Mouse (Mus musculus): Measurements from ENCODE around the gene Gm13420.

The Gm13420 gene

DNA sequence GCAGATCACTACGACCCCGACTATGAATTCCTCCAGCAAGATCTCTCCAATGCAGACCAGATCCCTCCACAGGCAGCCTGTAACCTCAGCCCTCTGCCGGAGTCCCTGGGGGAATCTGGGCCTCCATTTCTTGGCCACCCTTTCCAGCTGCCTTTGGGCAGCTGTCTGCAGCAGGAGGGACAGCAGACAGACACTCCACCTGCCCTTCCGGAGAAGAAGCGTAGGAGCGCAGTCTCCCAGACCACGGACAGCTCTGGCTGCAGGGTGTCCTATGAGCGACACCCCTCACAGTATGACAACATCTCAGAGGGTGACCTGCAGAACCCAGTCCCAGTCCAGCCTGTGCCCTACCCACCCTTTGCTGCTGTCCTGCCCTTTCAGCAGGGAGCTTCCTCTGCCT, 49.3 kb downstream of the Gm13420 start:
- no peak for DNase-seq (ENCODE audit: low read depth, low spot score)

DNA sequence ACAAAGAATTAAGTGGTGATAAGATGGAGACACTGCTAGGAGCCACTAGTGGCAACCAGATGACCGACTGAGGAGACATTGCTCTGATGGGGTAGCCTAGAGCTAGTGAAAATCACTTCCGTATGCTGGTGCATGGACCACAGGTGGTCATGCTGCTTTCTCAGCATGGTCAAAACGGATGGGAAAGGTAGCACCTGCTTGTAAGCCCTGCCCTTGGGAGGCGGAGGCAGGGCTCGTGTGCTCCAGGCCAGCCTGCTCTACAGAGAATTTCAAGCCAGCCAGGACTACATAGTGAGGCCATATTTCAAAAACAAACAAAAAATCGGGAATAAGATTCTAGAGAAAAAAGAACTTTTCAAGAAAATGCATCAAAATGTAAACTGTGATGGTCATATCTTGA, 50.1 kb downstream of the Gm13420 start:
- DNase-seq (ENCODE audit: low read depth, low spot score): no peak

DNA sequence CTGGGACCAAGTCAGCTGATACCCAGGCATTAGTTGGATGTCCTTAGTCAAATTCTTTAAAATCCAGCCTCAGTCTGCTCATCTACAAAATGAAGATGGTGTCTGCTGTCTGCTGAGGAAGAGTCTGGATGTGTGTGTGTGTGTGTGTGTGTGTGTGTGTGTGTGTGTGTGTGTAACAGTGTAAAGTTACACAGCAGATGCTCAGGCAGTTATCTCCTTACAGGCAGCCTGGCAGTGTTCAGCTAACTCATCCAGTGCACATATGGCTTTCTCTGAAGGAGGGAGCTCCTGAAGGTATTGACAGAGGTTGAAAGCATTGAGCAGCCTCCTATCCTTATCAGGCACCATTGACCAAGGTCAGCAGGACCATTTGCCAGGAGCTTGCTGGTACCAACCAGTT, 50.6 kb downstream of the Gm13420 start:
- DNase-seq (ENCODE audit: low read depth, low spot score): no peak

DNA sequence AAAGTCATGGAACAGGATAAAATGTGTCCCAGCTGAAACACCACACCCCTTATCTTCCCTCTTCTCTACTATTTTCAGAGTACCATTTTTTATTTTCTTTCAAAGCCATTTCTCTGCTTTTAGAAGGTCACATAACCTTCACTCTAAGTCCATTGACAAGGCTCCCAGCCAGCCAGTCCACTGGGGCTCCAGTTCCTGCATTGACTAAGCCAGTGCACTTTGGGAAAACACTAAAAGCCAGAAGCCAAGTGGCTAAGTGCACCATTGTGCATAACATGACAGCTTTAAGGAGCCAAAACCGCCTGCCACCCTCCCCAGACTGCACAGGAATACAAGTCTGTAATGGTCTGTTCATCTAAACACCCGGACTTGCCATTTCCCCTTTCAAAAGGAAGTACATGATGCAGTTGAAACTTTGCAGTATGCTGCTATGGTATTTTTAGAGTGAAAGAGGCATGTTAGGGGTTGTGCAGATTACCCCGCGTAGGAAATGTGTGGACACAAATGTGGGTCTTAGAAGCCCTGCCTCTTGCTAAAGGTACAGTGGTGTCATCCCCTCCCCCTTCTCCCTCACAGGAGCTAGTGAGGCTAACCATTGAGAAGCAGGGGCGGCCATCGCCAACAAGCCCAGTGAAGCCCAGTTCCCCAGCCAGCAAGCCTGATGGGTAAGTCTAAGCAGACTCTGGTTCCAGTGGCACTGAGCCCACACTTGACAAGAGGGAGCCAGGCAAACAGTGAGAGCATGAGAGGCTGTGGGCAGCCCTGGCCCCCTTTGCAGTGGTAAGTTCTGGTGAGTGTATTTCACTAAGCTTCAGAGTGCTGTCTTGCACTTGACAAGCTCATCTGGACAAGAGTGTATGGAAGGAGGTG, 52.8 kb downstream of the Gm13420 start:
- no peak for DNase-seq (ENCODE audit: low read depth, low spot score)

DNA sequence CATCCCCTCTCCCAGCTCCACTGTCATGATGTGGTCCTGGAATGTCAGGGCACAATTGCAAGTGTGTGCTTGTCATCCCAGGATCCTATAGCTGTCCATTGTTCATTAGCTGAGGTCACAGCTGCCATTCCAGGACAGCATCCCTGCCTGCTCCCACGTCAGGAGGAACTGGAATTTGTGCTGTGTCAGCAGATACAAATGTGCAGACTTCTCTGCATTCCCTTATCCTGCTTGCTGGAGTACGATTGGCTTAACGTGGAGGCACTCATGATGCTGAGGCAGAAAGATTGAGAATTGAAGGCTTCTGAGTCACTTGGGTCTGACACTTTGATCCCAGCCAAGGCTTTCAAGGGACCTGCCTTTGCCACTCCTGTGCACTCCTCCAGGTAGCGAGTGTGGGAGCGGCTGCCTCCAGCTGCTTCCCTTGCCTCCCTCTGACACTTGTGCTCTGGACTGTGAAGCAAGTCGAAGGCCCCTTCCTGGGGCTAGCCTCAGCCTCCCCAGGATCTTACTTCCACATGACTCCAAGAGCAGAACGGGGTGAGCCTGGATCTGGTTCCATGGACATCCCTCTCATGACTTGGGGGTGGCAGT, 55.2 kb downstream of the Gm13420 start:
- no peak for DNase-seq (ENCODE audit: low read depth, low spot score)

Measured in ES-CJ7 (cell line).